Mouse (Mus musculus) embryo, embryonic 10 days (tissue): Measurements from ENCODE around the gene Large1.
"Not testable (repeated sequence)": the region's sequence is repeated elsewhere in the genome, so short reads cannot be mapped to it uniquely, and the experiment has no call there.

Source experiments
- DNase-seq: peaks from one replicate; pipeline ENCODE4 v3.0.0-alpha.2; 2015; ENCODE audit warnings: low spot score

Gene Large1

GRCm38 (mm10) chr8:73353108-73353793, at the start of gene Large1:
TSS of gene Large1 (minus strand) at chr8:73353540.
- peak; percentile 99 for DNase-seq

- DNase-seq = no peak
Measured at GRCm38 (mm10) chr8:73400343-73400742, 47.0 kb upstream of the Large1 start.

GRCm38 (mm10) chr8:73373001-73373400, 19.7 kb upstream of the Large1 start:
- DNase-seq = not testable (repeated sequence)

- DNase-seq = peak; percentile 63
Measured at GRCm38 (mm10) chr8:73355979-73356378, 2.6 kb upstream of the Large1 start.

- DNase-seq = peak; percentile 74
Measured at GRCm38 (mm10) chr8:73354201-73354881, 1.0 kb upstream of the Large1 start.

- no peak for DNase-seq
Measured at GRCm38 (mm10) chr8:73353794-73354179, 447 bp upstream of the Large1 start.

- peak; percentile 58 for DNase-seq
Measured at GRCm38 (mm10) chr8:73352301-73353107, 836 bp downstream of the Large1 start.

- peak; percentile 66 for DNase-seq
Measured at GRCm38 (mm10) chr8:73350366-73350765, 3.0 kb downstream of the Large1 start.

- no peak for DNase-seq
Measured at GRCm38 (mm10) chr8:73342761-73343395, 10.5 kb downstream of the Large1 start.

- no peak for DNase-seq
Measured at GRCm38 (mm10) chr8:73336845-73337244, 16.5 kb downstream of the Large1 start.

GRCm38 (mm10) chr8:73329131-73329530, 24.2 kb downstream of the Large1 start:
- DNase-seq = no peak

- DNase-seq = no peak
Measured at GRCm38 (mm10) chr8:73328056-73328455, 25.3 kb downstream of the Large1 start.

- DNase-seq = no peak
Measured at GRCm38 (mm10) chr8:73324667-73325066, 28.7 kb downstream of the Large1 start.

GRCm38 (mm10) chr8:73323591-73323990, 29.7 kb downstream of the Large1 start:
- no peak for DNase-seq

- DNase-seq = not testable (repeated sequence)
Measured at GRCm38 (mm10) chr8:73319500-73319899, 33.8 kb downstream of the Large1 start.

- no peak for DNase-seq
Measured at GRCm38 (mm10) chr8:73313911-73314310, 39.4 kb downstream of the Large1 start.

- DNase-seq = no peak
Measured at GRCm38 (mm10) chr8:73312714-73313607, 40.4 kb downstream of the Large1 start.

GRCm38 (mm10) chr8:73310471-73310870, 42.9 kb downstream of the Large1 start:
- no peak for DNase-seq

GRCm38 (mm10) chr8:73310036-73310435, 43.3 kb downstream of the Large1 start:
- no peak for DNase-seq

- no peak for DNase-seq
Measured at GRCm38 (mm10) chr8:73303907-73304306, 49.4 kb downstream of the Large1 start.

GRCm38 (mm10) chr8:73302947-73303346, 50.4 kb downstream of the Large1 start:
- DNase-seq = no peak
